Mouse (Mus musculus): ENCODE measurements around the gene Mgat3. TPM values are rescaled to one million over a fixed set of nuclear protein-coding genes. Genes with fewer than 3 reads are reported as not detected.

Gene Mgat3
- polyA plus RNA-seq, 1 experiment from 2014 or later, result 12.3 TPM

GRCm38 (mm10) chr15:80143760-80144159 is 29.8 kb upstream of the Mgat3 start:
- DNase-seq (ENCODE audit: low spot score) (no peak), ATAC-seq (ENCODE audit: insufficient read depth, low FRiP score, low TSS enrichment) (no peak)
- Histone ChIP-seq H3K27ac (ENCODE audit: low read depth, low read length) (no peak overlapping the region), H3K4me3 (ENCODE audit: low read depth, low read length) (no peak overlapping the region), H3K4me2 (ENCODE audit: low read depth) (no peak overlapping the region), H3K4me1 (ENCODE audit: control insufficient read depth, insufficient read depth, low read length) (no peaks in the 10 kb centered on the region), H3K36me3 (ENCODE audit: control insufficient read depth, insufficient read depth, low read length) (peaks cover 3% of the 10 kb centered on the region; the same call in 1 of the 2 replicates), H3K9me3 (ENCODE audit: control insufficient read depth, low read length) (no peaks in the 10 kb centered on the region), H3K9ac (ENCODE audit: low read length) (no peak overlapping the region), H3K27me3 (ENCODE audit: control insufficient read depth, insufficient read depth, low read length) (no peaks in the 10 kb centered on the region)
- WGBS, result 94% methylated on average over 6 of the region's 6 CpGs

- H3K9me3 ChIP-seq (ENCODE audit: control insufficient read depth, low read length), result no peaks in the 10 kb centered on the region
- no peaks in the 10 kb centered on the region for H3K27me3 ChIP-seq (ENCODE audit: control insufficient read depth, insufficient read depth, low read length)
- no peaks in the 10 kb centered on the region for H3K4me1 ChIP-seq (ENCODE audit: control insufficient read depth, insufficient read depth, low read length)
- H3K4me2 ChIP-seq (ENCODE audit: low read depth), result no peak overlapping the region
- H3K9ac ChIP-seq (ENCODE audit: low read length), result no peak overlapping the region
- ATAC-seq (ENCODE audit: insufficient read depth, low FRiP score, low TSS enrichment) (no peak), DNase-seq (ENCODE audit: low spot score) (no peak)
- no peak overlapping the region for H3K4me3 ChIP-seq (ENCODE audit: low read depth, low read length)
- H3K27ac ChIP-seq (ENCODE audit: low read depth, low read length), result no peak overlapping the region
- 91% methylated on average over 5 of the region's 5 CpGs for whole genome bisulfite sequencing
- peaks cover 6% of the 10 kb centered on the region for H3K36me3 ChIP-seq (ENCODE audit: control insufficient read depth, insufficient read depth, low read length)
These were observed 28.1 kb upstream of the Mgat3 start for GRCm38 (mm10) chr15:80145397-80145796.

DNA sequence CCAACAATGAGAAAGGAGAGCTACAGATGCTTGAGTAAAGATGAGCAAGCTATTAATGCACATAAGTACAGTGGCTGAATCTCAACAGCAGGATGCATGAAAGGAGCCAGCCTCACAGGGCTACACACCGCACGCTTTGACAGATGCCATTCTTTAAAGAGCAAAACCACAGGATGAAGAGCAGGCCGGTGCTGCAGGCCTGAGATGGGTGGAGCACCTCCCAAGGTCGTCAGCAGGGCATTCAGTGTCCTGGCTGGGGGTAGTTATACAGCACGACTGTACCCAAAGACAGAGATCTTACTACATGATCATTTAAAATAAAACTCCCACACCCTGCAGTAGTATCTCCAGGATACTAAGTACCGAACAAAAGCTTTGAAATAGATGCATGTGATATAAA is 27.4 kb upstream of the Mgat3 start:
- peaks cover 7% of the 10 kb centered on the region for H3K36me3 ChIP-seq (ENCODE audit: control insufficient read depth, insufficient read depth, low read length)
- no peak for ATAC-seq (ENCODE audit: insufficient read depth, low FRiP score, low TSS enrichment)
- 61% methylated on average over 6 of the region's 6 CpGs for WGBS

DNA sequence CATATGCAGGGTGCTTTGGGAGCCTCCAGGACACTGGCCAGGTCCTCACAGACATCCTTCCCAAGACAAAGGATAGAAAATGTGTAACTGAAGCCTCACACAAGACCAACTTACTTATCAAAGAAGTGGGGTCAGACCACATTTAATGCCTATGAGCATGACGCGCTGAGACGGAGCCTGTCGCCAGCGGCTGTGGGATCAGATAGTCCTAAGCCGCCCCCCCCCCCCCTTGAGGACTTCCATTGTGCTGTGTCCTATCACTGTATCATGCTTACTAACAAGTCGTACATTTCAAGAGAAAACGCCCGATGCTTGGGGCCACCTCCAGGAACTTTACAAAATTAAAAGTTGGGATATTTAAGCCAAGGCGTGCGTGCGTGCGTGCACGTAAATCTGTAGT is 26.4 kb upstream of the Mgat3 start:
- ATAC-seq (ENCODE audit: insufficient read depth, low FRiP score, low TSS enrichment) (no peak), DNase-seq (ENCODE audit: low spot score) (no peak)
- no peak overlapping the region for H3K4me3 ChIP-seq (ENCODE audit: low read depth, low read length)
- WGBS, result 90% methylated on average over 14 of the region's 14 CpGs
- no peaks in the 10 kb centered on the region for H3K9me3 ChIP-seq (ENCODE audit: control insufficient read depth, low read length)
- peaks cover 6% of the 10 kb centered on the region for H3K36me3 ChIP-seq (ENCODE audit: control insufficient read depth, insufficient read depth, low read length)
- no peaks in the 10 kb centered on the region for H3K4me1 ChIP-seq (ENCODE audit: control insufficient read depth, insufficient read depth, low read length)
- H3K27ac ChIP-seq (ENCODE audit: low read depth, low read length), result no peak overlapping the region
- no peaks in the 10 kb centered on the region for H3K27me3 ChIP-seq (ENCODE audit: control insufficient read depth, insufficient read depth, low read length)
- no peak overlapping the region for H3K4me2 ChIP-seq (ENCODE audit: low read depth)
- H3K9ac ChIP-seq (ENCODE audit: low read length), result no peak overlapping the region

More for the DNA sequence above, 27.4 kb upstream of the Mgat3 start:
- no peak overlapping the region for H3K4me2 ChIP-seq (ENCODE audit: low read depth)
- no peaks in the 10 kb centered on the region for H3K9me3 ChIP-seq (ENCODE audit: control insufficient read depth, low read length)
- H3K27me3 ChIP-seq (ENCODE audit: control insufficient read depth, insufficient read depth, low read length), result no peaks in the 10 kb centered on the region
- H3K4me3 ChIP-seq (ENCODE audit: low read depth, low read length), result no peak overlapping the region
- H3K9ac ChIP-seq (ENCODE audit: low read length), result no peak overlapping the region
- no peak overlapping the region for H3K27ac ChIP-seq (ENCODE audit: low read depth, low read length)
- no peak for DNase-seq (ENCODE audit: low spot score)
- no peaks in the 10 kb centered on the region for H3K4me1 ChIP-seq (ENCODE audit: control insufficient read depth, insufficient read depth, low read length)

GRCm38 (mm10) chr15:80147511-80147910 is 26.0 kb upstream of the Mgat3 start:
- Histone ChIP-seq H3K36me3 (ENCODE audit: control insufficient read depth, insufficient read depth, low read length) (peaks cover 6% of the 10 kb centered on the region), H3K4me1 (ENCODE audit: control insufficient read depth, insufficient read depth, low read length) (no peaks in the 10 kb centered on the region), H3K9me3 (ENCODE audit: control insufficient read depth, low read length) (no peaks in the 10 kb centered on the region), H3K9ac (ENCODE audit: low read length) (no peak overlapping the region), H3K27ac (ENCODE audit: low read depth, low read length) (no peak overlapping the region), H3K4me3 (ENCODE audit: low read depth, low read length) (no peak overlapping the region), H3K4me2 (ENCODE audit: low read depth) (no peak overlapping the region), H3K27me3 (ENCODE audit: control insufficient read depth, insufficient read depth, low read length) (no peaks in the 10 kb centered on the region)
- WGBS, result 80% methylated on average over 5 of the region's 5 CpGs
- ATAC-seq (ENCODE audit: insufficient read depth, low FRiP score, low TSS enrichment) (no peak), DNase-seq (ENCODE audit: low spot score) (no peak)

DNA sequence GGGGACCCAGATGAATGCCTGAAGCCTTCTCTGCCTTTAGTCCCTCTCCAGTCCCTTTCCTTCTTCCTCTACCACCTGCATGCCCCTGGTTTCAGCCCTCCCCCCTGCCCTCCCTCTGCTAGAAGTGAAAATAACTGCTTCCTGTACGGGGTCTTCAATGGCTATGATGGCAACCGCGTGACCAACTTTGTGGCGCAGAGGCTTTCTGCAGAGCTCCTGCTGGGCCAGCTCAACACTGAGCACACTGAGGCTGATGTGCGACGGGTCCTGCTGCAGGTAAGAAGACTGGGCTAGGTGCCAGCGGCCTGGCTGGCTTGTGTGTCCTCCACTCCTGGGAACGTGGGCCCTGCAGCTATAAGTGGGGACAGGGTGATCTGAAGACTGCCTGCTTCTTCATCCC is 25.0 kb upstream of the Mgat3 start:
- Histone ChIP-seq H3K27ac (ENCODE audit: low read depth, low read length) (no peak overlapping the region), H3K36me3 (ENCODE audit: control insufficient read depth, insufficient read depth, low read length) (peaks cover 9% of the 10 kb centered on the region), H3K9ac (ENCODE audit: low read length) (no peak overlapping the region), H3K4me2 (ENCODE audit: low read depth) (no peak overlapping the region), H3K4me3 (ENCODE audit: low read depth, low read length) (no peak overlapping the region), H3K27me3 (ENCODE audit: control insufficient read depth, insufficient read depth, low read length) (no peaks in the 10 kb centered on the region), H3K4me1 (ENCODE audit: control insufficient read depth, insufficient read depth, low read length) (no peaks in the 10 kb centered on the region), H3K9me3 (ENCODE audit: control insufficient read depth, low read length) (no peaks in the 10 kb centered on the region)
- 88% methylated on average over 8 of the region's 8 CpGs for WGBS
- no peak for ATAC-seq (ENCODE audit: insufficient read depth, low FRiP score, low TSS enrichment)
- no peak for DNase-seq (ENCODE audit: low spot score)

DNA sequence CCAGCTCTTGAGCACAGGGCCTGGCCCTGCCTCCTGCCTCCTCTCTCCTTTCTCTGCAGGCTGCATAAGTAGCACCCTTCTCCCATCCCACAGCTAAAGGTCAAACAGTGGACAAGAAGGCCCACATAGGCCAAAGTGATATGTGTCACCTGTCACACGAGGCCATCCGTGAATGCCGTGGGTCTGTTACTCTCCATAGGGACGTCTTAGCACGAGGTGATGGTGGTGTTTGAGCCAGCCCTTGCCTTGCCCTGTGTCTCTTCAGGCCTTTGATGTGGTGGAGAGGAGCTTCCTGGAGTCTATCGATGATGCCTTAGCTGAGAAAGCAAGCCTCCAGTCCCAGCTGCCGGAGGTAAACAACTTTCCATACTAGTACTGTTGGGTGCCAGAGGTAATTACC is 24.0 kb upstream of the Mgat3 start:
- Histone ChIP-seq H3K36me3 (ENCODE audit: control insufficient read depth, insufficient read depth, low read length) (peaks cover 16% of the 10 kb centered on the region), H3K27ac (ENCODE audit: low read depth, low read length) (no peak overlapping the region), H3K4me3 (ENCODE audit: low read depth, low read length) (no peak overlapping the region), H3K27me3 (ENCODE audit: control insufficient read depth, insufficient read depth, low read length) (no peaks in the 10 kb centered on the region), H3K4me1 (ENCODE audit: control insufficient read depth, insufficient read depth, low read length) (no peaks in the 10 kb centered on the region), H3K9me3 (ENCODE audit: control insufficient read depth, low read length) (no peaks in the 10 kb centered on the region), H3K9ac (ENCODE audit: low read length) (no peak overlapping the region), H3K4me2 (ENCODE audit: low read depth) (no peak overlapping the region)
- no peak for ATAC-seq (ENCODE audit: insufficient read depth, low FRiP score, low TSS enrichment)
- no peak for DNase-seq (ENCODE audit: low spot score)
- WGBS, result 94% methylated on average over 7 of the region's 7 CpGs

DNA sequence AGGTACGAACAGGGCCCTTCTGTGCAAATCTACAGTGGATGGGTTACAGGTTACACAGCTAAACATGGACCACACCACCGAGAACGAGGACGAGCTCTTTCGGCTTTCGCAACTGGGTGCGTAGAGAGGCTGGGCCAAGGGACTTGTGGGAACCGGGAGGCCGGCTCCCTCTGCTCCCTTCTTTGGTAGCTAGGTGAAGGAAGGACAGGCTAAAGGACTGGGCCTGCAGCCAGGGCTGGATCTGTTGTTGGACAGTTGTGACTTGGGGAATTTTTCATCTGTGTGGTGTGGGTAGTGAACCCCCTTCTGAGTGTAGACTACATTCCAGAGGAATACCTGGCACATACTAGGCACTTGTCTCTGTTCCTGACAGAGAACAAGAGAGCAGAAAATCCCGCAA is 20.9 kb upstream of the Mgat3 start:
- Histone ChIP-seq H3K27me3 (ENCODE audit: control insufficient read depth, insufficient read depth, low read length) (no peaks in the 10 kb centered on the region), H3K27ac (ENCODE audit: low read depth, low read length) (no peak overlapping the region), H3K4me1 (ENCODE audit: control insufficient read depth, insufficient read depth, low read length) (no peaks in the 10 kb centered on the region), H3K9ac (ENCODE audit: low read length) (no peak overlapping the region), H3K36me3 (ENCODE audit: control insufficient read depth, insufficient read depth, low read length) (peaks cover 26% of the 10 kb centered on the region), H3K4me2 (ENCODE audit: low read depth) (no peak overlapping the region), H3K9me3 (ENCODE audit: control insufficient read depth, low read length) (no peaks in the 10 kb centered on the region), H3K4me3 (ENCODE audit: low read depth, low read length) (no peak overlapping the region)
- DNase-seq (ENCODE audit: low spot score) (no peak), ATAC-seq (ENCODE audit: insufficient read depth, low FRiP score, low TSS enrichment) (no peak)
- 95% methylated on average over 10 of the region's 10 CpGs for WGBS

DNA sequence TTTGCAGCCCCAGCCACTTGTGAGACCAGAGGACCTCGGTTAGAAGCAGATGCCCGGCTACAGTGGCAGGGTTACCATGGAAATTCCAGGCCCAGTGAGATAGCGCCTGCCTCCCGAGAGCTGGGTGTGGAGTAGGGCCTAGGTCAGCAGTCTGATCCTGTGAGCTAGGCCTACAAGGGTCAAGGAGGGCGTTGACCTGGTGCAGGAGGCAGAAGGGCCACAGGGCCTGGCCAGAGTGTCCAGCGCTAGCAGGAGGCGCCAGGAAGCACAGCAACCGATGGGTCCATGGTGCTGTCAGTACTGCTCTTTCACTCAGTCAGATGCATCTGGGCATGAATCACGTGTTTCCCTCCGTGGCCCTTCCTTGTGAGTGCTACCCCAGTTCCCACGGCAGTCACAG is 19.8 kb upstream of the Mgat3 start:
- Histone ChIP-seq H3K4me3 (ENCODE audit: low read depth, low read length) (no peak overlapping the region), H3K9me3 (ENCODE audit: control insufficient read depth, low read length) (no peaks in the 10 kb centered on the region), H3K36me3 (ENCODE audit: control insufficient read depth, insufficient read depth, low read length) (peaks cover 33% of the 10 kb centered on the region), H3K4me2 (ENCODE audit: low read depth) (no peak overlapping the region), H3K4me1 (ENCODE audit: control insufficient read depth, insufficient read depth, low read length) (no peaks in the 10 kb centered on the region), H3K27ac (ENCODE audit: low read depth, low read length) (no peak overlapping the region), H3K9ac (ENCODE audit: low read length) (no peak overlapping the region), H3K27me3 (ENCODE audit: control insufficient read depth, insufficient read depth, low read length) (no peaks in the 10 kb centered on the region)
- DNase-seq (ENCODE audit: low spot score) (no peak), ATAC-seq (ENCODE audit: insufficient read depth, low FRiP score, low TSS enrichment) (no peak)
- 87% methylated on average over 11 of the region's 11 CpGs for WGBS

Data from neural tube, embryonic 11.5 days (tissue).